Mouse (Mus musculus): ENCODE results near the gene 4930442H23Rik.
"Not testable (repeated sequence)": the region's sequence is repeated elsewhere in the genome, so short reads cannot be mapped to it uniquely, and the experiment has no call there.

The 4930442H23Rik gene

GRCm38 (mm10) chr10:81176466-81177271 is 7.0 kb downstream of the 4930442H23Rik start, which contains the start of gene Eef2:
Gene Eef2 (plus strand): TSS chr10:81176631.
- DNase-seq = peak; percentile 98

- no peak for DNase-seq
Measured at GRCm38 (mm10) chr10:81175936-81176465, 7.6 kb downstream of the 4930442H23Rik start.

GRCm38 (mm10) chr10:81175345-81175701 is 8.3 kb downstream of the 4930442H23Rik start:
- DNase-seq = not testable (repeated sequence)

- DNase-seq = peak; percentile 94
Measured at GRCm38 (mm10) chr10:81174617-81175344, 8.9 kb downstream of the 4930442H23Rik start.

GRCm38 (mm10) chr10:81173132-81173531 is 10.5 kb downstream of the 4930442H23Rik start:
- DNase-seq = peak; percentile 89

GRCm38 (mm10) chr10:81169411-81169900 is 14.2 kb downstream of the 4930442H23Rik start:
- DNase-seq = peak; percentile 60

GRCm38 (mm10) chr10:81168521-81169244 is 15.0 kb downstream of the 4930442H23Rik start:
- DNase-seq = peak; percentile 93

GRCm38 (mm10) chr10:81168087-81168431 is 15.6 kb downstream of the 4930442H23Rik start:
- DNase-seq = peak; percentile 54

- peak; percentile 100 for DNase-seq
Measured at GRCm38 (mm10) chr10:81167200-81168086, 16.2 kb downstream of the 4930442H23Rik start, which contains the start of gene Pias4. Gene Pias4 (minus strand): TSS chr10:81167923.

GRCm38 (mm10) chr10:81165118-81165517 is 18.5 kb downstream of the 4930442H23Rik start:
- DNase-seq = no peak

- no peak for DNase-seq
Measured at GRCm38 (mm10) chr10:81162318-81162652, 21.4 kb downstream of the 4930442H23Rik start.

GRCm38 (mm10) chr10:81161602-81162317 is 21.9 kb downstream of the 4930442H23Rik start:
- DNase-seq = no peak

GRCm38 (mm10) chr10:81154736-81155135 is 28.9 kb downstream of the 4930442H23Rik start:
- no peak for DNase-seq

- DNase-seq = no peak
Measured at GRCm38 (mm10) chr10:81154313-81154712, 29.3 kb downstream of the 4930442H23Rik start.

GRCm38 (mm10) chr10:81152609-81153008 is 31.0 kb downstream of the 4930442H23Rik start:
- DNase-seq = no peak

GRCm38 (mm10) chr10:81151261-81151660 is 32.4 kb downstream of the 4930442H23Rik start:
- no peak for DNase-seq

GRCm38 (mm10) chr10:81146296-81146695 is 37.4 kb downstream of the 4930442H23Rik start:
- no peak for DNase-seq

GRCm38 (mm10) chr10:81145778-81146177 is 37.9 kb downstream of the 4930442H23Rik start:
- DNase-seq = no peak

GRCm38 (mm10) chr10:81145307-81145706 is 38.3 kb downstream of the 4930442H23Rik start:
- no peak for DNase-seq

GRCm38 (mm10) chr10:81144667-81145066 is 39.0 kb downstream of the 4930442H23Rik start:
- DNase-seq = no peak

- no peak for DNase-seq
Measured at GRCm38 (mm10) chr10:81143845-81144437, 39.7 kb downstream of the 4930442H23Rik start.
